Mouse (Mus musculus): ENCODE measurements around the gene Gm17581.
"Not testable (repeated sequence)": the region's sequence is repeated elsewhere in the genome, so short reads cannot be mapped to it uniquely, and the experiment has no call there.

The Gm17581 gene

DNA sequence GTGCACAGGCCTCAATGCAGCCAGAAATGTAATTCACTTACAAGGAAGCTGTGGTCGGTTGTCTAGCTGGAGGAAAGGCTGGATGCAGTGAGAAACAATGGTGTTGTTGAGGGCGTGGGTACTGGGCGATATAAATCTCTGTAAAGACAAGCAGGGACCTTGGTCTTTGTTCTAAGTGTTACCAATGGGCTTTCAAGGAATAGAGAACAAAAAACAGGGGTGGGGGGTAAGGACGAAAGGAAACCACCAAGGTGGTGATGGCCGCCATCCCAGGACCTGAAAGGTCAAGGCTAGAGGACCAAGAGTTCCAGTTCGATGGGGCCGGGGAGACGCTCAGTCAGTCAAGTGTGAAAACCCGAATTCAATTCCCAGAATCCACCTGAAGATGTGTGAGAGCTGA lies 2.1 kb upstream of the Gm17581 start:
- no peak for DNase-seq (ENCODE audit: low spot score in 2 of 2)

DNA sequence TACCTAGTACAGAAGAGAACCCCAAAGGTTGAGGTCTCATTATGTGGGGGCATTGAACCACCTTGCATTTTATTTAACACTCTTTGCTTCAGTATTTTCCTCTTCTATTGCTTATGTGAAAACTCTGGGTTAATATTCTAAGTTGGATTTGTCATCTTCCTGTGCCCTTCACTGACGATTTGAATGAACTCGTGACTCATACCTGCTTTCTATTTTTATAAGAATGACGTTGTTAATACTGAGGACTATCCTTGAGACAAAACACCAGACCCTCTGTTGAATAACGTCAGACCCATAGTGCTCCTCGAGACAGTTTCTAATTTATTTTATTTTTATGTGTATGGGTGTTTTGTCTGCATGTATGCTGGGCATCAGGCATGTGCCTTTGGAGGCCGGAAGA lies 1.3 kb upstream of the Gm17581 start:
- DNase-seq (ENCODE audit: low spot score in 2 of 2), result no peak

DNA sequence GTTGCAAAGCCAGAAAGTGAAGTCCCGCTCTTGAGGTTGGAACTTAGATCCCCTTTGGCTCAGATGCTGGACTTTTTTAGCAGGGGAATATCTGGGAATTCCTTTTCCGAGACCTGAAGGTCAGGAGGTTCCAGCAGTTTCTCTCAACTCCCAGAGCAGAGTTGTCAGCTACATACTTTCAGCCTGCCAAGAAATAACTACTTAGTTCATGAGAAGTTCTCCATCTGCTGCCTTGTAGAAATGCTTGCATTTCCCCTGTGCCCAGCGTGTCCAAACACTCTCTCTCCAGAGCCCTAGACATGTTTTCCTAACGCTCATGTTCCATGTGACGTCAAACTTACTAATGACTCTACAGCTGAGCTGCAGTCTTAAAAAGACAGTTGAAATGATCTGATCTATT lies 586 bp downstream of the Gm17581 start:
- DNase-seq (ENCODE audit: low spot score in 2 of 2), result no peak

DNA sequence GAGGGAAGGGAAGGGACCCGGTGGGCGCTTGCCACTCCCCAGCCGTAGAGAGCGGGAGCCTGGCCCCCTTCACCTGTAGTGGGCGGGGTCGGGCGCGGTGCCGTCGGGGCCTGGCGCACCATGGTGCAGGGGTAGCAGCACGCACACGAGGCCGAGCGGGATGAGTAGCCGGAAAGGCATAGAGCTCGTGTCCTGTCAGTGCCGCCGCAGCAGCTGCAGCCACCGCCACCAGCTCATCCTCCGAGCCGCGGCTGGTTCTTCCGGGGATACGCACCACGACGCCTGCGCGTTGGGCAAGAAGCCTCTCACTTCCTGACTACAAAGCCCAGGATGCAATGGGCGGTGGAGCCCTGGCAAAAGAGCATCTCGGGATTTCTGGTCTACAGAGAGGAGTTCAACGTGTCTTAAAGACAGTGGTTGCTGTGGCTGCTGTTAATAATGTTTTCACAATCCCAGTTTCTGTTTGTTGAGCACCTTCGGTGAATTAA lies 6.5 kb downstream of the Gm17581 start, which contains the start of gene Edem2:
TSS of gene Edem2 (minus strand) at position 318 of the 488 bp plus-strand sequence.
- peak; percentile 82 to 89 for DNase-seq (ENCODE audit: low spot score in 2 of 2)

DNA sequence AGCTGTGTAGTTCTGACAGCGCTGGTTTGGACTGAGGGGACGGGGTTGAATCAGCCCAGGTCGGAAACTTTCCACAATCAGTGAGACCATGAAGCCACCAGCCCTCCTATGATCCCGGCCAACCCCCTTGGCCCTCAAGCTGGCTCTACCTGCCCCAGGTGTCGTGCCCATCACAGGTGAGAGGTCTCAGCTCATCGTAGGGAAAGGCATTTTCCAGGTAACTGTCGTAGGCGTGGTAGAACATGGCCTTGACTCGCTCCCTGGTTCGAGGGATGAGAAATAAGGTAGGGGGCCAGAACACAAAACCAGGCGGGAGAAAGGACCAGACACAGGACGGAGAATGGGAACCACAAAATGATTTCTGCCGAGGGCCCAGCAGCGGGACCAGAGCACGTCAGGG lies 6.9 kb downstream of the Gm17581 start:
- DNase-seq (ENCODE audit: low spot score in 2 of 2), result no peak

DNA sequence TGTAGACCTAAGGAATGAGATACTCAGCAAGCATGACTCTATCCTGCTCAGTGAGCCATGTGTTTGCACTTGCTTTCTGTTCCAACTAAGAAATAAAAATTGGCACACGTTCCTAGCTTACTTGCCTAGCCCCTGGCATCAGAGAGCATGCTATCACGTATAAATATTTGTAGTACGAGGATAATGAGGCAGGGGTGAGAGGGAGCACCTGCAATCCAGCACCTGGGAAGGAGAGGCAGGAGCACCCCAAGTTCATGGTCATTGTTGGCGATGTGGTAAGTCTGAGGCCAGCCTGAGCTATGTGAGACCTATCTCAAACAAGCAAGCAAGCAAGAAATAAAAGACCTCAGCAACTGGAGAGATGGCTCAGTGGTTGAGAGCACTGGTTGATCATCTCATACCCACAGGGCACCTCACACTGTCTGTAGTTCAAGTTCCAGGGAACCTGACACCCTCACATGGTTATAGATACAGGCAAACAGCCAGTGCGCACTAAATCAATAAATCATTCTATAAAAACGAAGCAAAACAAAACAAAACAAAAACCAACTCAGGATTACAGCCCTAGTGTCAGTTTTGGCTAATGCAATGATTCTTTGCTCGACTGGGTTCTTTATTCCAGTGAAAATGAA lies 7.8 kb downstream of the Gm17581 start:
- DNase-seq (ENCODE audit: low spot score in 2 of 2), result no peak

DNA sequence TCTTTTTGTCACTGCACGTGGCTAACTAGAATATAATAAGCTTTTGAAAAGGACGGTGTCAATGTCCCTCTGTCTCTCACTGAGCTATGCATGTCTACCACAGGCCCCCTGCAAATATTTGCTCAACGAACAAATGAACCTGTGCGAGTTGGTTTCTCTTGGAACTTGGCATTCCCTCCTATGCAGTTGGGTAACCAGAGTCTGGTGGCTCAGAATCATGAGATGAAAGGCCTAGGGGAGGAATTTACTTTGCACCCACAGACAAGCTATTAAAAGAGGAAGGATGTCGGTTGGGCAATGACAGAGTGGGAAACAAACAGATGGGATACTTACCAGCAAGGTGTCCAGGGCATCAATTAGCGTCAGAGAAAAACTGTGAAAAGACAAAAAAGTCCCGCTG lies 9.4 kb downstream of the Gm17581 start:
- no peak for DNase-seq (ENCODE audit: low spot score in 2 of 2)

DNA sequence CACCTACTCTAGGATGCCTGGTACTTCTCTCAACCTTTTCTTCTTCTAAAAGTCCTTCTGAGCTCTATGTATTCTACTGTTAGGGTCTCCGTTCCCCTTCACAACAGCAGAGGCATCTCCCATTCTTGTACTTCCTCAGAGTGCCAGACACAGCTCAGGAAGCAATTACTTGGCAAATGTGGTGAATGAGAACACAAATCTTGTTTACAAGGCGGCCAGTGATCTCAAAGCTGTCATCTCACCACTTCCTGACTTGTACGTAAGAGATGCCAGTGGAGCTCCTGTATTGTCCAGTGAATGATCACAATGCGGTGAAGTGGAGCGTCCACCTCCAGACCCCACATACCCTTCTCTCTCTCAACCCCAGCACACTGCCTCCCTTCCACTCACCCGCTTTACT lies 11.1 kb downstream of the Gm17581 start:
- DNase-seq (ENCODE audit: low spot score in 2 of 2), result no peak

DNA sequence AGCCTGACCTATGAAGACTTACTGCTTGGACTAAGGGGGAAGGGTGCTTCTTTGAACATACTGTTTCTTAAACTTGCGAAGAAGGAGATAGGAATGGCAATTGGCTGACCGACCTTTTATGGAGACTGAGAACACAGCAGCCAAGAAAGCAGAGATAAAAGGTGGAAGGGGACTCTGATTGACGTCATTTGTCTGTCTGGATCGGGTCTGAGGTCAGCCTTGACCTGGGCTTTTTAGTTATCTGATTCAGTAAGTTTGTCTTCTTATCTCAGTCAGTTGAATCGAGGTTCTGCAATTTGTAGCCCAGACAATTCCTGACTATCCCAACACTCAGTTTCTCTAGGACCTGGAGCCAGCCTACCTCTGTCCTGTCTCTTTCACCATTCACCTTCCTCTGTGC lies 11.6 kb downstream of the Gm17581 start:
- DNase-seq (ENCODE audit: low spot score in 2 of 2), result no peak

DNA sequence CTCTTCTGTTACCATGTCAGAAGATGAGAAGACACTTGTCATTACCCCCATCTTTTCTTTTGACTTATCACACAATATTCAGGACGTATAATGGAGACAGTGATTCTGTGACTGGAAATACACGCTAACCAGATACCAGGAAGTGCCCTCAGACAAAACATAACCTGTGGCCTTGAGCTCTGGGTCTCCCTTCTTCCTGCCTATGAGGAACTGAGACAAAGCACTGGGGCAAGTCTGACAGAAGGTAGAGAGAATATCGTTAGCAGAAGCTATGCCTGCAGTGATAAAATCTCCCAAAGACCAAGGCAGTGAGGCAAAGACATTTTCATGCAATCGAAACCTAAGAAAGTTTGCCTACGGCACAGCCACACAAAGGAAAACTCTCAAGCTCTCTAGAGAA lies 15.1 kb downstream of the Gm17581 start:
- no peak for DNase-seq (ENCODE audit: low spot score in 2 of 2)

DNA sequence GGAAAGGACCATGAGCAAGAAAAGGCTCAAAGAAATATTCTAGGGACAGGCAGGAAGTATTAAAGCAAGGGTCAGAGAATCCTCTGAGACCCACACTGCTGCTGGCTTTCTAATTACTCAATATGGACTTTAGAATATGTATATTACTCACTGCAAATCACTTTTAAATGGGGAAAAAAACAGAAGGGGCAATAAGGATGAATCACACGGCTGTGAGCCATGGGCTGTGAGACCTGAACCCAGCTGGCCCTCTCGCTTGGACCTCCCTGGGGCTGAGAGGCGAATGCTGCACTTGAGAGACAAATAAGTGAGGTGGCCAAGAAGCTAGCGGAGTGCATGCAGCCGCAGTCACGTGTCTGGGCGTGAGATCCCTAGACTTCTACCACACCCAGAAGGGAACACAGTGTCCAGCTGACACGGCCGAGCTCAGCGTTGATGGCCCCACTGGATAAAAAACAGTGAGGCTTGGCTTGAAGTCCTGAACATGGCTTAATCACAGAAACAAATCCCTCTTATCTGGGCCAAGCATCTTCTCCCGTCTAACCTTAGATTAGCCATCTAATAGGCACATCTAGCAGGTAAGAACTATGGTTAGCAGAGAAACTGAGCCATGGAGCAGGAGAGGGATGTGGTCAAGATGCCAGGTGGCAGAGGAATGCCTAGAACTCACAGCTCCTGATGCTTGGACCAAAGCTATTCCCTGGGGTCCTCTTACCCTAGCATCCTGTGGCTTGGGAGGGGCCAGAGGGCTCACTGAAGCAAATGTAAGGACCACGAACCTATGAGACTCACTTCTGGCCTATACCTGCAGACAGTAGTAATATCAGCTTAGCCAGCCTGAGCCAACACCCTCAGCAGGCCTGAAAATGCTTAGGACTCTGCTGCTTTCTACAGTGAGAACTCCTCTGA lies 18.3 kb downstream of the Gm17581 start:
- DNase-seq (ENCODE audit: low spot score in 2 of 2), result no peak

DNA sequence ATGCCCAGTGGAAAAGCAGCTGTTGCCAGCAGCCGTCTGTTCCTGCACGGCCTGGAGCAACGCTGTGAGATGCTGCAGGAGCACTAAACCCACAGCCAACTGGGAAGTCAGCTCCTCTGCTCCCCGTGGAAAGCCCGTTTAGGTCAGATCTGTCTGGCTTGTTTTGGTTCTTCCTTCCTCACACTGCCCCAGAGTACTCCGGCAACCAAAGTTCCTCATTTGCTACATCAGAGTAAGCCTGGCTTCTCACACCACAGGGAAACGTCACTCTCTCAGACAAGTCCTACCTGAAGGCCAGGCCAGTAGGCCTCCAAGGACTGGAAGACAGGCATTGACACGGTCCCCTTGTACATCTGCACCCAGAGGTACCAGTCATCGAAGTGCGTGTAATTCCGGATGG lies 25.1 kb downstream of the Gm17581 start:
- DNase-seq (ENCODE audit: low spot score in 2 of 2), result no peak

DNA sequence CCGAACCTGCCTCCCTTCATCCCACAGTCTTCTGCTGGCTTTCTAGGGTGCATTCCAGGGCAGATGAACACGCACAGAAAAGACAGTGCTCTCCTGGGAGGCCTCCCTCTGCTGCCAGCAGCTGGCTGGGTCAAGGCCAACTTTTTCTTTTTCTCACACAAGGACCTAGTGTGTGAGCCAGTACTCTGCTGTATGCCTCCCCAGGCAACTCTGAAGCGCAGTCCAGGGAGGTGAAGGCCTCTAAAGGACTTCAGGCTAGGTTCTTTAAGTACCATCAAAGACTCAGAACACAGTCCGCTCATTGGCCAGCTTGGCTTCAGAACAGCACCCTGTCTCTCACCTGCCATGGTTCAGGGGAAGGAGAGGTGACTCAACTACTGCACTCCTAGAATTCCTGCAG lies 28.4 kb downstream of the Gm17581 start:
- peak; percentile 33 to 38 for DNase-seq (ENCODE audit: low spot score in 2 of 2)

DNA sequence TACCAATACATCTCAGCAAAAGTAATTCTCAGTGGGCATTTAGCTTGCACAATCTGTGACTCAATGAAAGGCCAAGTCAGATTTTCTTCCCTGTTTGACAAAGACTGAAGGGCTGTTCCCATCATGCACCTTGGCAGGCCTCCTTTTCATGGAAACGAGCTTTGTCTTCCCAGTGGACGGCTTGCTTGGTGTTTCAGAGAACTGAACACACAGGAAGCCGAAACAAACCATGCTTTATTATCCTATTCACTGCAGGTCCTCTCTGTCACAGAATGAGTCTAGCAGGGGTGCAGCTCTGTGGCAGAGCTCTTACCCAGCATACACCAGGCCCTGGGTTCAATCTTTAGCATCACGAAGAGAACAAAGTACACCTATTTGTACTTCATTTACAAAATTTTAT lies 32.0 kb downstream of the Gm17581 start:
- DNase-seq (ENCODE audit: low spot score in 2 of 2), result no peak

DNA sequence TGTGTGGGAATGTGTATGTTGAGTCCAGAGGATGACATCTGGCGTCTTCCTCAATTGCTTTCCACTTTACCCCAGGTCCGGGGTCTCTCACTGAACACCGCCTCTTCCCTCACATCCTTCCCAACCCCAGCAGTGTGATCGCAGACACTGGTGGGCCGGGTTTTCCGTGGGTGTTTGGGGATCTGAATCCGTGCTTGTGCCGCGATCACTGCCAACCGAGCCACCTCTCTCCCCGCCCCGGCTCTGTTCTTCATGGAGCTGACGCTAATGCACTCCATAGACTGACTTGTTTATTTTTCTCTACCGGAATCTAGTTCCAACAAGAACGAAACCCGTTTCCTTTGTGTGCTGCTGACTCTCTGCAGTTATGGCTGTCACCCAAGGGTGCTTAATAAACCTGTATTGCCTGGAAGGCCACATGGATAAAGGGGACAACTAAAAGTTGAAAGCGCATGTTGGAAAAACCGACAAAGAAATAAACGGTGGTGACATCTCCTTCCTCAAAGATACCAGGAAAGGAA lies 34.2 kb downstream of the Gm17581 start:
- DNase-seq (ENCODE audit: low spot score in 2 of 2), result no peak

DNA sequence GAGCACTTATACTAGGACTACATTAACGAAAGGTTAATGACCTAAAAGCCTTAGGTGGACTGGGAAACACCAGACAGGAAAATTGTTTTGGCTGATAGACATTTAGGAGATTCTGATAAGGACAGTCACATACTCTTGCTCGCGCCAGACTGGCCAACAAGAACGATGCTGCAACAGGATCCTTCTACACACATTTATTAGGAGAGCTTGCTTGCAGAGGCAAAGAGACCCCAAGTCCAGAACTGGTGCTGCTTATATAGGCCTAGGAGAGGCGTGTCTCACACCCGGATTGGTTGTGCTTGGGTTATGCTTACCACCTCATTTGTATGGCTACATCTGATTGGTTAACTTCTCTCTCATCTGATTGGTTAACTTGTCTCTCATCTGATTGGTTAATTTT lies 37.2 kb downstream of the Gm17581 start:
- DNase-seq (ENCODE audit: low spot score in 2 of 2), result not testable (repeated sequence)

DNA sequence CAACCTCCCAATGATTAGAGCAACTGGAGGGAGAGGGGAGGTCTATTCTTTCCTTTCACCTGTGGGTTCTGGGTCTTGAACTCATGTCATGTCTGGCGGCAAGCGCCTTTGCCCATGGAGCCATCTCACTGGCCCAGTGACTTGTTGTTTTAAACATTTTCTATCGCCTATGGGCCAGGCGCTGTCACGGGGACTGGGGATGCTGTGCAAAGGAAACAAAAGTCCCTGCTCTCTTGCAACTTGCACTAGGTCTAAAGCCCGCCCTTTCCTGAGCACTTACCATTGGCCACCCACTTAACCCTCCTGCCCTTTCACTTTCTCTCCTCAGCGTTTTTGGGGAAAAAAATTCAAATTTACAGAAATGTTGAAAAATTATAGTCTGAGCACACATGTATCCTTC lies 38.8 kb downstream of the Gm17581 start:
- no peak for DNase-seq (ENCODE audit: low spot score in 2 of 2)

DNA sequence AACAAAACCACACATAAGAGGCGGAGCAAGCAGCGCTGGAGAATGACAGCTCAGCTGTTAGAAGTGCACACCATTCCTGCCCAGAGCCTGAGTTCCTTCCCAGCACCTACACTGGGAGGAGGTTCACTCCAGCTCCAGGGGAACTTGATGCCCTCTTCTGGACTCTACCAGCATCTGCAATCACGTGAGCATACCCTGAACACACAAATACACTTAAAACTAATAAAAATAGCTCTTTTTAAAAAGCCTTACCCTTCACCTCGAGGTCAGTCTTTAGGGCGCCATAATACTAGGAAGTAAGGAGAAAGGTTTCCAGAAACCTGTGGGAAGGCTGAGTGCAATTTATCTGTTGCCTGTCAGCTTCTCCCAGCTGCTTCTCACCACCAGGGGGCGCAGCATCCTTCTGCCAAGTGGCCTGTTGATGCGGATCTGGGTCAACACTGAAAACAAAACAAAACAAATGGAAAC lies 39.5 kb downstream of the Gm17581 start:
- peak; percentile 36 to 78 for DNase-seq (ENCODE audit: low spot score in 2 of 2)

DNA sequence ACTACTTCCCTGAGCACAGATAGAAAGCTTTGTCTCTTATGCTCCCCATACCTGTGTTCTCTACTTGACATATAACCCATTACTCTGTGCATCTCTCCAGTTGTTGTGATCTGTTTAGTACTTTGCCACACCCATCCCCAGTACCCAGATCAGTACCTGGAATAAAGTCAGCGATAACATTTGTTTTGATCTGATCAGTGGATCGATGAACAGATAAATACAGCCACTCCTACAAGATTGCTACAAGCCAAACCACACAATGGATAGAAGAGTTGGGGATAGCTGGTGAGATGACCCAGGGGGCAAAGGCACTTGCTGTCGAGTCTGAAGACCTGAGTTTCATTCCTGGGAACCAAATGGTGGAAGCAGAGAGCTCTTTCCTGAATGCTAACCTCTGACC lies 40.4 kb downstream of the Gm17581 start:
- DNase-seq (ENCODE audit: low spot score in 2 of 2), result no peak

DNA sequence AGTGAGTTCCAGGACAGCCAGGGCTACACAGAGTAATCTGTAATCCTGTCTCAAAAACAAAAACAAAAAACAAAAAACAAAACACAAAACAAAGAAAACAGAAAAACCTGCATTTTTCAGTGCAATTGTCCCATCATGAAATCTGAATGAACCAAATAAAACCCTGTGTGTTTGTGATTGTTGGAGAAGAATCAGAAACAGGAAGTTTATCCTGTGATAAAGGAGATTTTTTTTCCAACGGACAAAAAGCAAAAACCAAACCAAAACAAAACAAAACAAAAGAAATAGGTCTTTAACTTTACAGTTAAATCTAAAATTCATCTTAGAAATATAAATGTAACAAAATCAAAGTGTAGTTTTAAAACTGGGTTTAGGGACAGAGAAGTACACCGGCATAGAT lies 41.1 kb downstream of the Gm17581 start:
- no peak for DNase-seq (ENCODE audit: low spot score in 2 of 2)

DNA sequence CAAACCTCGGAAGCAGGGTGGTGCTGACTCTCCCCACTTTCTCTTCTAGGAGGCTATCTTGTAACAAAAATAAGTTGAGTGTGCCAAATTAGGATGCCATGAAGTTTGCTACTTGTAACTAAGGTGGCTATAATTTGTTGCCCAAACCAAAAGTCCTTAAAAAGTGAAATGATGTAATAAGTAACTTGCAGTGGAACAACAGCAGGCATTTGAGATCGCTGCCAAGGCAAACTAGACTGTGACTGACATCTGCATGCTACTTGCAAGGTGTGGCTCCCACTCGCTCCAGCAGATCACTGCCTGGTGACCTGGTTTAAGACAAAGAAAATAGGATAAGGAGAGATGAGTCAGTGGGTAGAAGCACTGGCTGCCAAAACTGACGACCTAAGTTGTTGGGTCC lies 42.5 kb downstream of the Gm17581 start:
- DNase-seq (ENCODE audit: low spot score in 2 of 2), result no peak

DNA sequence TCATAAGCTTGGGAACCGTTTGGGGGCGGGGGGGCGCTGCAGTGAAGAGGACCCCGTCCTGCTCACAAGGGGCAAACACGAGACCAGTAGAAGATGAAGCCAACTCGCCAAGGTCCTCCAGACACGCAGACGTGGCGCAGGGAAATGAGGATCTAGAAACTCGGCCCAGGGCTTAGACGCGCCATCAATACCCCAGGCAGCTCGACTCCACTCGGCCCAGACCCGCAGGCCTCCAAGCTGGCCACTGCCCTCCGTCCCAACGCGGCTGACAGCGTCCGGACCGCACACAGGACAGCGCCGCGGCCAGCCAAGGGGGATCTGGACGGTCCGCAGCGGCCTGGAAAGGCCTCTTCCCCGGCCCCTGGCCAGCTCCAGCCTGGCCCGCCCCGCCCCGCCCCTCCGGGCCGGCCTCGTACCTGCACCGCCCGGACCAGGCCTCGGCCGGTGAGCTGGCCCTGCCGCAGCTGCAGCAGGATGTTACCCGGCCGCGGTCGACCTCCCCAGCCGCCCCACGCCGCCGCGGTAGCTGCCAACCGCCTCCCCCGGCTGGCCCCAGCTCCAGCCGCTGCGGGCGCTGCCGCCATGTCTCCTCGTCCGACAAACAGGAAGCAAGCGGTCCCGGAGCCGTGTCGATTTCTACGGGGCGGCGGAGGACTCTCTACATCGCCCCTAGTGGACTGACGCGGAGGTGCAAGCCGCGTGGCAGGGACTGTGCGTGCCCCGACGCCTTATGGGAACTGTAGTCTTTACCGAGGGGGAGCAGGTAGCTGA lies 43.8 kb downstream of the Gm17581 start, which contains the start of gene Trpc4ap:
TSS of gene Trpc4ap (minus strand) at position 662 of the 771 bp plus-strand sequence.
- DNase-seq (ENCODE audit: low spot score in 2 of 2), result peak; percentile 87 to 97
